Mouse (Mus musculus) CH12.LX (cell line): ENCODE data around the gene Cblb. TPM values are rescaled to one million over a fixed set of nuclear protein-coding genes. Genes with fewer than 3 reads are reported as not detected.

Source experiments
- DNase-seq: peaks from one replicate; pipeline ENCODE4 v3.0.0-alpha.2; 2013; ENCODE audit errors: extremely low read depth
- H3K27ac ChIP-seq: 2 replicates; pipeline ENCODE4 v1.5.1; 2012; ENCODE audit warnings: low read depth, mild to moderate bottlenecking, control low read depth, moderate library complexity; ENCODE audit not compliant: insufficient read depth
- H3K27me3 ChIP-seq: replicated peaks from 2 replicates; pipeline ENCODE3; 2012; ENCODE audit warnings: inconsistent platforms
- H3K36me3 ChIP-seq, 2 experiments: replicated peaks in 1 of 2; 2 replicates each; pipeline versions ENCODE3 to v1.6.1; 2012; ENCODE audit warnings: inconsistent platforms in 1 of 2, low read length in 1 of 2, mild to moderate bottlenecking in 1 of 2, mixed read lengths in 1 of 2, moderate library complexity in 1 of 2; ENCODE audit not compliant: control insufficient read depth in 1 of 2, insufficient read depth in 1 of 2
- H3K4me1 ChIP-seq, 2 experiments: 2 replicates each; pipeline ENCODE4 v1.6.1; 2012; ENCODE audit warnings: inconsistent platforms in 1 of 2, moderate library complexity in 1 of 2; ENCODE audit not compliant: insufficient read depth in 2 of 2, control insufficient read depth in 1 of 2
- H3K4me2 ChIP-seq: 2 replicates; pipeline ENCODE4 v1.6.1; 2012; ENCODE audit warnings: low read depth, mild to moderate bottlenecking, control low read depth; ENCODE audit not compliant: poor library complexity, insufficient read depth, severe bottlenecking
- H3K4me3 ChIP-seq, 3 experiments: fragments of 150-350 bp in 1 of 3; sonication (generic) in 1 of 3; replicated peaks in 1 of 3; 2 replicates each; pipeline versions ENCODE3 to v1.5.1; 2011 to 2012; ENCODE audit warnings: low read depth in 2 of 3, low read length in 2 of 3, mild to moderate bottlenecking in 2 of 3, moderate library complexity in 2 of 3, control low read depth in 1 of 3, improper control_type of control experiment in 1 of 3, inconsistent platforms in 1 of 3, mixed read lengths in 1 of 3; ENCODE audit not compliant: poor library complexity in 1 of 3
- H3K79me2 ChIP-seq: replicated peaks from 2 replicates; pipeline ENCODE4 v1.6.1; 2012; ENCODE audit warnings: mild to moderate bottlenecking, moderate library complexity; ENCODE audit not compliant: control insufficient read depth, poor library complexity, insufficient read depth, severe bottlenecking; ENCODE audit errors: extremely low read depth
- H3K9ac ChIP-seq: 2 replicates; pipeline ENCODE4 v1.6.1; 2012; ENCODE audit warnings: low read depth, mild to moderate bottlenecking, control low read depth, moderate library complexity; ENCODE audit not compliant: insufficient read depth
- H3K9me3 ChIP-seq: replicated peaks from 2 replicates; pipeline ENCODE3; 2012; ENCODE audit warnings: low read length, inconsistent platforms, mixed read lengths
- BHLHE40 ChIP-seq: IDR thresholded peaks from 2 replicates; pipeline ENCODE4 v1.6.1; 2011; ENCODE audit warnings: mild to moderate bottlenecking, low read depth, low read length, improper control_type of control experiment
- CHD2 ChIP-seq: IDR thresholded peaks from 2 replicates; pipeline ENCODE4 v1.6.1; 2011; ENCODE audit warnings: low read length, improper control_type of control experiment
- EP300 ChIP-seq: IDR thresholded peaks from 2 replicates; pipeline ENCODE4 v1.6.1; 2011; ENCODE audit warnings: low read length, improper control_type of control experiment
- ETS1 ChIP-seq: conservative IDR thresholded peaks from 2 replicates; pipeline ENCODE4 v1.6.1; 2012; ENCODE audit warnings: low read depth, mild to moderate bottlenecking, inconsistent platforms, low read length, improper control_type of control experiment, moderate library complexity
- IRF4 ChIP-seq: IDR thresholded peaks from 2 replicates; pipeline ENCODE4 v1.6.1; 2014; ENCODE audit warnings: low read depth, mild to moderate bottlenecking, inconsistent platforms, low read length, improper control_type of control experiment
- JUN ChIP-seq: IDR thresholded peaks from 2 replicates; pipeline ENCODE4 v1.6.1; 2011; ENCODE audit warnings: low read depth, mild to moderate bottlenecking, low read length, improper control_type of control experiment, moderate library complexity; ENCODE audit not compliant: insufficient read depth
- JUND ChIP-seq: conservative IDR thresholded peaks from 2 replicates; pipeline ENCODE4 v1.6.1; 2011; ENCODE audit warnings: low read depth, low read length, improper control_type of control experiment
- KAT2A ChIP-seq: IDR thresholded peaks from 2 replicates; pipeline ENCODE4 v1.6.1; 2012; ENCODE audit warnings: low read length, improper control_type of control experiment, inconsistent platforms; ENCODE audit not compliant: insufficient replicate concordance
- MAX ChIP-seq: IDR thresholded peaks from 2 replicates; pipeline ENCODE4 v1.6.1; 2011; ENCODE audit warnings: low read length, improper control_type of control experiment
- NRF1 ChIP-seq: IDR thresholded peaks from 2 replicates; pipeline ENCODE4 v1.6.1; 2014; ENCODE audit warnings: low read depth, mild to moderate bottlenecking, inconsistent platforms, low read length, improper control_type of control experiment, moderate library complexity
- PAX5 ChIP-seq: IDR thresholded peaks from 2 replicates; pipeline ENCODE4 v1.6.1; 2012; ENCODE audit warnings: low read length, inconsistent platforms, mixed read lengths
- TBP ChIP-seq: conservative IDR thresholded peaks from 2 replicates; pipeline ENCODE4 v1.6.1; 2011; ENCODE audit warnings: low read depth, low read length, improper control_type of control experiment
- TCF12 ChIP-seq: IDR thresholded peaks from 2 replicates; pipeline ENCODE4 v1.6.1; 2014; ENCODE audit warnings: low read depth, mild to moderate bottlenecking, inconsistent platforms, low read length, improper control_type of control experiment
- USF2 ChIP-seq: conservative IDR thresholded peaks from 2 replicates; pipeline ENCODE4 v1.6.1; 2011; ENCODE audit warnings: low read depth, low read length, improper control_type of control experiment
- ZC3H11A ChIP-seq: IDR thresholded peaks from 2 replicates; pipeline ENCODE4 v1.6.1; 2012; ENCODE audit warnings: low read depth, mild to moderate bottlenecking, inconsistent platforms, low read length, improper control_type of control experiment
- ZKSCAN1 ChIP-seq: IDR thresholded peaks from 2 replicates; pipeline ENCODE4 v1.6.1; 2012; ENCODE audit warnings: low read depth, inconsistent platforms, low read length, improper control_type of control experiment, borderline replicate concordance
- ZNF384 ChIP-seq: IDR thresholded peaks from 2 replicates; pipeline ENCODE4 v1.6.1; 2012; ENCODE audit warnings: low read depth, low read length, improper control_type of control experiment, inconsistent platforms
- dilution Hi-C: fragments of 300-500 bp; cut with MboI; formaldehyde crosslinking; loops from 2 replicates; pipeline ENCODE4 v1.14.3; 2020; ENCODE audit warnings: low sequenced_read_pairs; ENCODE audit not compliant: extremely low pct_unique_long_range_greater_than_20kb, extremely low pct_ligation_motif_present
- in situ Hi-C: fragments of 300-500 bp; cut with MboI; formaldehyde crosslinking; loops from 3 replicates; pipeline ENCODE4 v1.14.3; 2019; ENCODE audit warnings: low sequenced_read_pairs, low pct_ligation_motif_present, low pct_unique_long_range_greater_than_20kb, mixed read lengths
- polyA plus RNA-seq: library from polyadenylated mRNA; unstranded; fragments of >175 nt; gene quantifications from 2 replicates; pipeline ENCODE4 v1.2.1, GENCODE M21; 2012; ENCODE audit warnings: low read depth; ENCODE audit not compliant: insufficient read length
- total RNA-seq, 2 experiments: library from RNA; depleted of rRNA; stranded (reverse); fragments of 300-350 nt in 1 of 2; fragments of >200 nt in 1 of 2; gene quantifications; 2 replicates each; pipeline ENCODE4 v1.2.3; 2012 to 2014

The Cblb gene
- total and polyA plus RNA-seq, 3 experiments, result 3.5 to 18.9 (median 6.3) TPM

DNA sequence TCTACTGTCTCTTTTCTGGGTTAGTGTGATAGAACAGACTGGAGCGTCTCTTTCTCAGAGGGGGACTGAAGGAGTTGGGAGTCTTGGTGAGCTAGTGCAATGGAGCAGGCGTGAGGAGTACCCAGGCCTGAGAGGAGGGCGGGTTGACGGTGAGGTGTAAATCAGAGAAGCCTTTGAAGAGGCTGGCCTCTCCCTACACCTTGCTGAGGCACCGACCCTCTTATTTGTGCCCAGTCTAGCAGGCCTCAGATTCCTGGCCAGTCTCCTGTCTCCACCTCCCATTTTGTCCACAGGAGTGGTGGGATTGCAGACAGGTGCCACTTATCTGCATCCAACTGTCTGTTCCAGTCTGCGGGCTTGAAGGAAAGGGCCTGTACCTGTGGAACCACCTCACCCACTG lies 117.0 kb downstream of the Cblb start:
- in situ Hi-C loops (no loop called here), dilution Hi-C loops (no loop called here)
- DNase-seq, result no peak
- TF ChIP-seq KAT2A, result no peak
- TF ChIP-seq ZNF384, result no peak
- TF ChIP-seq ZC3H11A, result no peak
- no peak for TF ChIP-seq ZKSCAN1
- H3K27me3 ChIP-seq, result no peaks in the 10 kb centered on the region
- no peak overlapping the region for H3K27ac ChIP-seq
- peaks cover under 1% of the 10 kb centered on the region for H3K9me3 ChIP-seq
- no peak overlapping the region for H3K4me3 ChIP-seq
- H3K4me1 ChIP-seq, result peaks cover 25 to 65% of the 10 kb centered on the region in 2 experiments
- no peak overlapping the region for H3K4me2 ChIP-seq
- no peaks in the 10 kb centered on the region for H3K79me2 ChIP-seq
- H3K9ac ChIP-seq, result no peak overlapping the region
- H3K36me3 ChIP-seq, result peaks cover 0 to 33% of the 10 kb centered on the region in 2 experiments

DNA sequence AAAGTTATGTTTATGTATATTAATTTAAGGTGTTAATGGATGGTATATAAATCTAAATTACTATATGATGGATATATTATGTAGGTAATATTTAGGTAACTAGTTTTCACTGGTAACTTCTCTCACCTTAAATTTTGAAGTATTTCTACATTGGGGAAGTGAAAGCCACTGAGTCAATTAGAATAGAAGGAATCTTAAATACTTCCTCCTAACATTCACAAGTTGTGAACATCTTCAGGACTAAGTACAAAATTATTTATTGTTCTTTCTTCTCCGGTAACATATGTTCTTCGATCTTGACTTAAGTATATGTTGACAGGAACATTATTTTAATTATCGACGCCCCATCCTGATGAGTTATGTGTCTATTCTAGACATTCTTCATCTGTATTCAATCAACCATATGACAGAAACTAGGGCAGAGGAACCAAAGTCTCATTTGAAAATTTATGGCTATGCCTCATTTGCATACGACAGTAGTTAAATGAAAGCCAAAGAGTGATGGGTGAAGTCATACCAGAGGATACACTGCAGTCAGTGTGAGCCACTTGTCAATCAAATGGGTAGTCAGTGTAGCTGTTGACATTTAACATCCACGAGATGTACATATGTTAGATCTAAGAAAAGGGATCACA lies 118.2 kb downstream of the Cblb start:
- Histone ChIP-seq H3K9ac (peak overlapping the region; percentile 44; the same call in 1 of the 2 replicates), H3K36me3 (peaks cover 0 to 30% of the 10 kb centered on the region in 2 experiments), H3K79me2 (no peaks in the 10 kb centered on the region), H3K4me2 (peak overlapping the region; percentile 80), H3K9me3 (no peaks in the 10 kb centered on the region), H3K4me1 (peaks cover 25 to 62% of the 10 kb centered on the region in 2 experiments)
- dilution Hi-C loops (no loop called here), in situ Hi-C loops (no loop called here)
- DNase-seq, result peak; percentile 93
- TF ChIP-seq PAX5 (no peak), MAX (no peak), JUN (no peak), CHD2 (peak; percentile 12; the same call in 1 of the 2 replicates), USF2 (no peak), JUND (peak; percentile 39), ETS1 (peak; percentile 69), BHLHE40 (peak; percentile 52), NRF1 (no peak), EP300 (peak; percentile 95), TBP (peak; percentile 68; the same call in 1 of the 2 replicates), IRF4 (peak; percentile 83), TCF12 (no peak)
- TF ChIP-seq, all 38 proteins: peak for 7
- no peaks in the 10 kb centered on the region for H3K27me3 ChIP-seq
- H3K27ac ChIP-seq, result peak overlapping the region; percentile 19; the same call in 1 of the 2 replicates
- peak overlapping the region in 1 of 3 experiments; percentile 15 for H3K4me3 ChIP-seq
